Mouse (Mus musculus): Measurements from ENCODE around the gene B4gat1.

GRCm38 (mm10) chr19:5068570-5069234 lies 30.1 kb downstream of the B4gat1 start:
- no peak for TF ChIP-seq EP300 (IDR thresholded peaks at IDR 0.05; ENCODE audit: low read depth in 1 of 2, low read length in 2 of 2)
- TF ChIP-seq CTCF (IDR thresholded peaks at IDR 0.05 in 2 of 3, conservative IDR thresholded peaks at IDR 0.05 in 1 of 3; ENCODE audit: control insufficient read depth in 1 of 3, insufficient read depth in 1 of 3, low read depth in 2 of 3, low read length in 3 of 3, poor library complexity in 1 of 3, severe bottlenecking in 1 of 3), result no peak
- TF ChIP-seq USF2 (IDR thresholded peaks at IDR 0.05; ENCODE audit: borderline replicate concordance in 1 of 2, insufficient read depth in 1 of 2, low read depth in 1 of 2, low read length in 2 of 2), result no peak
- TF ChIP-seq POLR2A (IDR thresholded peaks at IDR 0.05; ENCODE audit: control insufficient read depth in 1 of 2, insufficient read depth in 1 of 2, low read depth in 1 of 2, low read length in 2 of 2, poor library complexity in 1 of 2), result no peak

Data from MEL (cell line).